Mouse (Mus musculus) hindbrain, embryonic 11.5 days (tissue): ENCODE measurements at regions not wholly inside any gene's neighbourhood (a gene's known extent, or its start where the extent isn't known, plus 50 kb on each side); places are given as distances from the start of the nearest gene placed in this dataset.

Experiments
- ATAC-seq: fragments of 200-750 bp; cut with Nextera tagmentation; 2 replicates; pipeline ENCODE4 v1.8.0; 2017; ENCODE audit warnings: mild to moderate bottlenecking, moderate TSS enrichment, moderate library complexity; ENCODE audit not compliant: low FRiP score
- DNase-seq: peaks from one replicate; pipeline ENCODE4 v3.0.0-alpha.2; 2015; ENCODE audit warnings: low spot score
- H3K27ac ChIP-seq: fragments of 300-500 bp; sonication (generic); 2 replicates; pipeline ENCODE4 v1.5.1; 2014; ENCODE audit warnings: mild to moderate bottlenecking, low read depth, low read length
- H3K27me3 ChIP-seq: fragments of 300-500 bp; sonication (generic); 2 replicates; pipeline ENCODE4 v1.6.1; 2014; ENCODE audit warnings: mild to moderate bottlenecking, low read length, moderate library complexity, mixed read lengths; ENCODE audit not compliant: control insufficient read depth, insufficient read depth
- H3K36me3 ChIP-seq: fragments of 300-500 bp; sonication (generic); 2 replicates; pipeline ENCODE4 v1.6.1; 2014; ENCODE audit warnings: mild to moderate bottlenecking, low read length, moderate library complexity, mixed read lengths; ENCODE audit not compliant: control insufficient read depth, insufficient read depth
- H3K4me1 ChIP-seq: fragments of 300-500 bp; sonication (generic); replicated peaks from 2 replicates; pipeline ENCODE4 v1.6.1; 2014; ENCODE audit warnings: low read length, mixed read lengths; ENCODE audit not compliant: control insufficient read depth, insufficient read depth
- H3K4me2 ChIP-seq: fragments of 300-500 bp; sonication (generic); replicated peaks from 2 replicates; pipeline ENCODE4 v1.6.1; 2014; ENCODE audit warnings: mild to moderate bottlenecking, low read depth, low read length
- H3K4me3 ChIP-seq: fragments of 300-500 bp; sonication (generic); 2 replicates; pipeline ENCODE4 v1.5.1; 2014; ENCODE audit warnings: low read depth, low read length
- H3K9ac ChIP-seq: fragments of 300-500 bp; sonication (generic); 2 replicates; pipeline ENCODE4 v1.6.1; 2014; ENCODE audit warnings: low read depth, low read length
- H3K9me3 ChIP-seq: fragments of 300-500 bp; sonication (generic); 2 replicates; pipeline ENCODE4 v1.6.1; 2016; ENCODE audit warnings: low read length; ENCODE audit not compliant: control insufficient read depth
- WGBS: fragments of 180-500 bp; shearing (Covaris S2); extraction: QIAGEN DNeasy Blood & Tissue Kit; methylation state at CpG from one replicate; pipeline ENCODE4 v1.1.7; 2014; 5-methylcytosine and 5-hydroxymethylcytosine counted together

DNA sequence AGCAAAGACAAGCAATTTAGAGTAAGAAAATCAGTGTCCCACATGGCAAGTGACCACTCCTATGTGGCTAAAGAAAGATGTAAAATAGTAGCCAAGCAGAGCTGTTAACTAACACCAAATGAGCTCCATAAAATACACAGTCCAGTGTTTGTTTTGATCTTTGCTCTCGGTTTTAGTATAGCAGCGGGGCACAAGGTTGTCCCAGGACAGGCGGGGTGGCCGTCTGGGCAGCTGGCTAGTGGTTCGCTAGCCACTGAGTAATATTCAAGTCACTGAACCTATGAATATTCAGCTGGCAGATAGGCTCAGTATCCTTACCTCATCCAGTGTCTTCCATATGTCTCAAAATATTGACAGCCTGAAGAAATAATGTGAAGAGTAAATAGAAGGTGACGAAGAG is 189.5 kb downstream of the Klf5 start:
- Histone ChIP-seq H3K4me3 (no peak overlapping the region), H3K36me3 (no peaks in the 10 kb centered on the region), H3K27ac (no peak overlapping the region), H3K4me2 (no peak overlapping the region), H3K9me3 (no peaks in the 10 kb centered on the region), H3K27me3 (no peaks in the 10 kb centered on the region), H3K9ac (no peak overlapping the region), H3K4me1 (no peaks in the 10 kb centered on the region)
- no peak for DNase-seq
- 75% methylated on average over 6 of the region's 6 CpGs for WGBS
- ATAC-seq: no peak

DNA sequence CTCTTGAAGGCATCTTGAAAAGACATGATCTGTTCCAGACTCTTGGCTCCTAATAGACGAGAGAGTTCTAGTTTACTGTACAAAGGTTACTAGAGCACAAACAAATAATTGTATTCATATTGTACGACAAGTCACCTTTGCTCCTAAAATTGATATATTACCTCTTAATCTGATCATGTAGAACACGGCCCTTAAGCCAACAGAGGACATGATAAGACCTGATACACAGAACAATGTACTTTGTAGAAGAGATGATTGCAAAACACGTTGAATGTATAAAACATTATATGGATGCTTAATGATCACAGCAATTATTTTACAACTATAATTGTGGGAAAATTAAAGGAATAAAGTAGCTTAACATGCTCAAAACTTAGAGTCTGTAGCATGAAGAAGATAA is 194.7 kb downstream of the Klf5 start:
- no peaks in the 10 kb centered on the region for H3K36me3 ChIP-seq
- ATAC-seq: no peak
- no peak overlapping the region for H3K4me2 ChIP-seq

DNA sequence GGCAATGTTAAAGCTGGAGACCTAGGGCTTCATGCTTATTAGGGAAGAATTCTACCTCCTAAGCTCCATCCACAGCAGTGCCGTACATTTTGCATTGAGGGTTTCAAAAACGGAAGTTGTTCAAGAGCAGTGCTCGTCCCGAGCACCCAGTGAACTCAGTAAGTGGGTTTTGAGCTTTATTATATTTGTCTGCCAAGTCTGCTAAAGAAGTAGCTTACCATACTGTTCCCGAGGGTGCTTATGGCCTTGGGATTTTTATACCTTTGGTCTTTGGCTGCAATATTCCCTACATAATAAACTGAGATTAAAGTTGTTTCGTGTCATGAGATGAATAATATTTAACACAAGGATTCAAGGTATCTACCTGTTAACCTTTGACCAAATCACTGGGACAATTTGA is 195.2 kb downstream of the Klf5 start:
- WGBS: 94% methylated on average over 6 of the region's 6 CpGs
- Histone ChIP-seq H3K9me3 (no peaks in the 10 kb centered on the region), H3K4me2 (no peak overlapping the region), H3K27ac (no peak overlapping the region), H3K36me3 (no peaks in the 10 kb centered on the region), H3K4me3 (no peak overlapping the region), H3K4me1 (no peaks in the 10 kb centered on the region), H3K27me3 (no peaks in the 10 kb centered on the region), H3K9ac (no peak overlapping the region)
- DNase-seq (no peak), ATAC-seq (no peak)

More for the DNA sequence above, 194.7 kb downstream of the Klf5 start:
- Histone ChIP-seq H3K9ac (no peak overlapping the region), H3K4me1 (no peaks in the 10 kb centered on the region), H3K4me3 (no peak overlapping the region), H3K9me3 (no peaks in the 10 kb centered on the region), H3K27ac (no peak overlapping the region), H3K27me3 (no peaks in the 10 kb centered on the region)
- no peak for DNase-seq
- WGBS: 89% methylated on average over 4 of the region's 4 CpGs

DNA sequence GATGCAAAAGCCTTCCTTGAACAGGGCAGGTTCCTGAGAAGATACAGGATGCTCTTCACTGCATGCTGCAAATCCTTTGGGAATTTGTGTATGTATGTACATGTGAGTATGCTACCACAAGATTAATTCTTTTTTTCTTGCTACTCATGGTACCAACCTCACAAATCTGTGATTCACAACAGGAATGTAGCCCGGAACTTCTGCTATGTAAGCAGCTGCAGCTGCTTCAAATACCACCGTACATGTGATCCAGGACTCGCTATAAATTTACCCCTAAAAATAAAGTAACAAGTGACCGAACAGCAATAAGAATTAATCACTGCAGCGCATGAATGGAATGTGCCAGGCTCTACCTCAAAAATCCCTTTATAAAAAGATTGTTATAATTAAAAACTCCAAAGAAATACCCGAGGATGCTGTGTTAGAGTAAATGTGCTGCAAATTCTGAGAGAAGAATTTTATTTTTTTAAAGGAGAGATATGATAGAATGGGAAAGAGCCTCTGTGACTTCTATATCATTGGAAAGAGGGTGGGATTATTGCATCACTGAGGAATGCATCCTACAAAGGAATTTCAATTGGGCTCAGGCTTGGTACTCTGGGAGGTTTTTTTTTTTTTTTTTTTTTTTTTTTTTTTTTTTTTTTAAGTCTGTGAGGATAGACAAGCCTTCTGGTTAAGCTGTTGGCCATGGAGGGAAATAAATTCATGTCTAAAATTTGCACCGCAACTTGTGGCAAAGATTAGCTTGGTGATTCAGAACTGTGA is 201.2 kb downstream of the Klf5 start:
- no peaks in the 10 kb centered on the region for H3K4me1 ChIP-seq
- no peaks in the 10 kb centered on the region for H3K36me3 ChIP-seq
- H3K27ac ChIP-seq: no peak overlapping the region
- H3K4me3 ChIP-seq: no peak overlapping the region
- no peak overlapping the region for H3K4me2 ChIP-seq
- DNase-seq (no peak), ATAC-seq (no peak)
- H3K9ac ChIP-seq: no peak overlapping the region
- H3K27me3 ChIP-seq: no peaks in the 10 kb centered on the region
- H3K9me3 ChIP-seq: no peaks in the 10 kb centered on the region
- 89% methylated on average over 7 of the region's 7 CpGs for WGBS

DNA sequence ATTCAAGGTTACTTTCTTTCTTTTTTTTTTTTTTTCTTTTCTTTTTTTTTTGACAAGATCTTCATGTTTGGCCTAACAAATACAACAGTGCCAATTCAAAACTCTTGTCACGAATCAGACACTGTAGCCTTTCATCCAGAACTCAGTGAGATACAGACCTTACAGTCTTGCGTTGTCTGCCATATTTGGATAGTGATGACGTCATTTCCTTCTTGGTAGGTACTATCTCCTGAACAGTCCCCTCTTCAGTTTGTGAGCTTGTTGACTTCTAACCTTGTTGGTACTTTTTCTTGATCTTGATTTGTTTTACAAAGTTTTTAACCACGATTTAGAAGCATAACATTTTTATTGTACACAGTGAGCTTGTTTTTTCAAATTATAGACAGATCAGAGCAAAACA is 206.4 kb downstream of the Klf5 start:
- ATAC-seq (no peak), DNase-seq (no peak)
- Histone ChIP-seq H3K27me3 (no peaks in the 10 kb centered on the region), H3K9me3 (no peaks in the 10 kb centered on the region), H3K27ac (no peak overlapping the region), H3K4me2 (no peak overlapping the region), H3K4me1 (no peaks in the 10 kb centered on the region), H3K4me3 (no peak overlapping the region), H3K36me3 (no peaks in the 10 kb centered on the region), H3K9ac (no peak overlapping the region)
- 90% methylated on average over 4 of the region's 4 CpGs for WGBS

DNA sequence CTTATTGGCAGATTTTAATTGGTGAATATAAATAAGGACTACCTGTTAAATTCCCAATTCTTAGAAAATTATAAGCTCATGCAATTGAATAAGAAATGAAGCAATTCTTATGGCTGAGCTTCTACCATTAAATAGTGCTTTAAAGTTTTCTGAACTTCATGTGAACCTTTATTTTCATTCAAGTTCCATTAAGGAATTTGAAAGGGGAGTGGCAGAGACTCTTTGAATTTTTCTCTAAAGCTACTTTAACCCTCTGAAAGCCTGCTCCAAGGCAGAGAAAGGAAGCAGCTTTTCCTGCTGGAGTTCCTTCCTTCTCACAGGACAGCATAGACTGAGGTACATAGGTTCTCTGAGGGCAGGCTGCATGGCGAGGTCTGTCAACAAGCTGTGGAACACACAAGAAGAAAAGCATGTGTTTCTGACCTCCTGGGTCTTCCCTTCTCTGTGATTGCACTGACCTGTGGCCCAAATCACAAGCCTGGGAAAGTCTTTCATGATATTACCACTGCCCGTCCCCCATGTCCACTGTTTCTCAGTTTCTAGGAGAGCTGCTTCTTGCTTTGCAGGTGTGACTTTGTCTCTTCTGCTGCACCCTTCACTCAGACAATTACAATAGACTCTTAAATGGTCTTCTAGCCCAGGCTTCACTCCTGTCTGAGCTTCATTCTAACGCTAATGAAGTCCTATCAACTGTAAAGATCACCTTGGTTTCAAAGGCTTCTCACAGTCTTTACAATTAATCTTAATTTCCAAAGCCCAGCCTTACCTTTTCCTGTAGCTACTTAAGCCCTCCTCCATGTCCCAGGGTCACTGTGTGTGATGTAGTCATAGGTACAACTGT is 211.4 kb downstream of the Klf5 start:
- Histone ChIP-seq H3K4me1 (no peaks in the 10 kb centered on the region), H3K27ac (no peak overlapping the region), H3K4me2 (no peak overlapping the region), H3K36me3 (no peaks in the 10 kb centered on the region), H3K4me3 (no peak overlapping the region), H3K27me3 (no peaks in the 10 kb centered on the region), H3K9ac (no peak overlapping the region), H3K9me3 (no peaks in the 10 kb centered on the region)
- WGBS: 39% methylated on average over 3 of the region's 3 CpGs
- no peak for DNase-seq
- no peak for ATAC-seq

DNA sequence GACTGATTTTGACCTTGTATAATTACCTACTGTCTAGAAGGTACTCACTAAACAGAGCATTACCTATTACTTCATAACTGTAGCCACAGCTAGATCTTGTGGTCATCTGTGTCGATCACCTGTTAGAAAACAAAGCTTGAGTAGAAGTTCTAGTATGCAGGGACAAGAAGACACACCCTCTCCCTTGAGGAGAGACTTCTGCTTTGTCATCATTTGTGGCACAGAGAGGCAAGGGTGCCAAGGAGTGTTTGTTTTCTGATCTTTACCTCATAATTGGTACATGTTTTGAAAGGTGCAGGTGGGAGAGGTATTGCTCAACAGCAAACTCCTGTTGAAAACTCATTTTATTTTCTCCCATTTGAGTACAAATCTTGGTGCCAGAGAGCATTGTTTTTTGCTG is 217.0 kb downstream of the Klf5 start:
- WGBS: 97% methylated on average over 1 of the region's 1 CpGs

DNA sequence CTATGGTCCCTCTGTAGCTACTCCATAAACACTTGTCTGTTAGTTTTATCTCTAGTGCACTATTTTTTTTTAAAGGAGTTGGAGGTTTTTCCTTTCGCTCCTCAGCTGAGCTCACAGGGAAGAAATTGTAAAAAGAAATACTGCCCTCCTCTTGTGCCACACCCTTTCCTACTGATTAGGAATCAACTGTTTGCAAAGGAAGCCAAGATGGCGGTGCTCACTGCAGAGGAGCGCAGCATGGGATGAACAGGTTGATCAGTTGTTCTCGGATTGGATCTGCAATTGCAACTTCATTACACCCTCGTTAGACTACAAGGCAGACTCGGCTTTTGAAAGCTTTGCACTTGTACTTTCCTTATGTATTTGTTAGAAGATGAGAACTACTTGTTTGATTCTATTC is 218.2 kb downstream of the Klf5 start:
- H3K9ac ChIP-seq: no peak overlapping the region
- no peak for ATAC-seq
- 92% methylated on average over 6 of the region's 6 CpGs for WGBS
- no peak overlapping the region for H3K27ac ChIP-seq
- no peak overlapping the region for H3K4me3 ChIP-seq
- DNase-seq: no peak
- no peaks in the 10 kb centered on the region for H3K36me3 ChIP-seq
- H3K4me2 ChIP-seq: no peak overlapping the region
- no peaks in the 10 kb centered on the region for H3K27me3 ChIP-seq
- no peaks in the 10 kb centered on the region for H3K9me3 ChIP-seq
- no peaks in the 10 kb centered on the region for H3K4me1 ChIP-seq

More for the DNA sequence above, 217.0 kb downstream of the Klf5 start:
- no peak overlapping the region for H3K27ac ChIP-seq
- no peaks in the 10 kb centered on the region for H3K27me3 ChIP-seq
- H3K4me3 ChIP-seq: no peak overlapping the region
- H3K36me3 ChIP-seq: no peaks in the 10 kb centered on the region
- no peak overlapping the region for H3K4me2 ChIP-seq
- ATAC-seq (no peak), DNase-seq (no peak)
- no peak overlapping the region for H3K9ac ChIP-seq
- no peaks in the 10 kb centered on the region for H3K9me3 ChIP-seq
- no peaks in the 10 kb centered on the region for H3K4me1 ChIP-seq

DNA sequence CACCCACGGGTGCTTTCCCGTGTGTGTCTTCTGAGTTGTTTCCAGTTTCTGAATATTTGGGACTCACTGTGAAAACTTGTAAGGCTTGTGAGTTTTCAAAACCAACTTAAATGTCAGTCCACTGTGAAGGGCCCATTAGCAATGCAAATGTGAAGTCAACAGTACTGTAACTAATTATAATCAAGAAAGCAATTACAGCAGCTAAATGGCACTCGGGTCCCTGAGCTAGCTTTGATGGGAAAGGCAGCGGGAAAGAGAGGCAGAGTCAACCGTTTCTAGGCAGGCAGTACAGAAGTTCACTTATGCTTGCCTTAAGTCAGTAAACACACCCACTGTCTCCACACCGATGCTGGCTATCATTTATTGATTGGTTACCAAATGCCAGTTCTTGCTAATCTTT is 221.9 kb downstream of the Klf5 start:
- Histone ChIP-seq H3K4me2 (no peak overlapping the region), H3K9me3 (no peaks in the 10 kb centered on the region), H3K4me1 (no peaks in the 10 kb centered on the region), H3K27ac (no peak overlapping the region), H3K4me3 (no peak overlapping the region), H3K9ac (no peak overlapping the region), H3K36me3 (no peaks in the 10 kb centered on the region), H3K27me3 (no peaks in the 10 kb centered on the region)
- DNase-seq (no peak), ATAC-seq (no peak)
- 86% methylated on average over 6 of the region's 6 CpGs for WGBS
